Mouse (Mus musculus) E14TG2a.4 (cell line): ENCODE results near the gene Ptprq.
A peak's percentile ranks its signal among the peaks of the same experiment; 100 is the strongest.

ENCODE experiments used
- H3K27me3 ChIP-seq: 2 replicates; pipeline ENCODE4 v1.6.1; 2014; ENCODE audit warnings: low read length, control low read depth; ENCODE audit not compliant: insufficient read depth
- H3K36me3 ChIP-seq: 2 replicates; pipeline ENCODE4 v1.6.1; 2014; ENCODE audit warnings: low read length, control low read depth; ENCODE audit not compliant: insufficient read depth
- H3K4me1 ChIP-seq: replicated peaks from 2 replicates; pipeline ENCODE4 v1.6.1; 2014; ENCODE audit warnings: low read depth, low read length, control low read depth
- H3K4me3 ChIP-seq: replicated peaks from 2 replicates; pipeline ENCODE4 v1.5.1; 2014; ENCODE audit warnings: mild to moderate bottlenecking, low read length
- H3K9me3 ChIP-seq: 2 replicates; pipeline ENCODE4 v1.6.1; 2014; ENCODE audit warnings: low read length, control low read depth
- CTCF ChIP-seq: conservative IDR thresholded peaks from 2 replicates; pipeline ENCODE4 v1.5.1; 2014; ENCODE audit warnings: low read length
- NANOG ChIP-seq: IDR thresholded peaks from 2 replicates; pipeline ENCODE4 v1.6.1; 2014; ENCODE audit warnings: borderline replicate concordance, low read length, mixed read lengths
- POU5F1 ChIP-seq: IDR thresholded peaks from 2 replicates; pipeline ENCODE4 v1.6.1; 2014; ENCODE audit warnings: low read length, borderline replicate concordance

Ptprq gene

DNA sequence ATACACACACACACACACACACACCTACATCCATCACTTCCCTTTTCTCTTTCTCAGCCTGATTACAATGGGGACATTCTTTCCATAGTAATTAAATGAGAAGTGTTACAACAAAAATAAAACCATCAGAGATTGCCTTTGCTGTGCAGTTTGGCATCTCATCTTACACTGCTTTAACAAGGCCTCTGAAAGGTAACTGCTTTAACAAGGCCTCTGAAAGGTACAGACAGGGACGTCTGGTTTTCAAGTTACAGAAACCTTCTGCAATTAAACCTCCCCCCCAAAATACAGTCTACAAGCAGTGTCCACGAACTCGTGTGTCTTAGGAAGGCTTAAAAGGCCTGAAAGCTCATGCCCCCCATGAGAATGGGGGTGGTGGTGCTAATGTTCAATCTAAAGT, 150.8 kb downstream of the Ptprq start:
- Histone ChIP-seq H3K36me3 (no peaks in the 10 kb centered on the region), H3K4me3 (no peak overlapping the region), H3K27me3 (no peaks in the 10 kb centered on the region), H3K9me3 (no peaks in the 10 kb centered on the region), H3K4me1 (no peaks in the 10 kb centered on the region)
- TF ChIP-seq NANOG (no peak), POU5F1 (no peak), CTCF (no peak)

DNA sequence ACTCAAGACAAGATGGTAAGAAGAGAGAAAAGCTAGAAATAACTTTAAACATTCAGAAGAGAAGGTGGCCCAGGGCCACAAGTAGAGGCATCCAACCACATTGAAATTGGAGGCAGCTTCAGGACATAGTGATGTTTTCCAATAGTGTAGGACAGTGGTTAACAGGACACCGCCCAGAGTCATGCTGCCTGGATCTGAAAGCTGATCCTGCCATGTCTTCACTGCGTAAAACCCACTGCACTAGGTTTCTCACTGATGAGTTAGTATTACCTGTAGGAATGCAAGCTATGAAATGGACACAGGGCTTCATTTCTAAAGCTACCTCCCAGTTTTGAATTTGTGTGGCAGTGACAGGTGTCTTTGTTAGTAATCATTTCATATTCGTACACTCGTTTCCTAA, 151.6 kb downstream of the Ptprq start:
- TF ChIP-seq NANOG, result no peak
- no peak for TF ChIP-seq POU5F1
- no peak for TF ChIP-seq CTCF
- no peaks in the 10 kb centered on the region for H3K4me1 ChIP-seq

DNA sequence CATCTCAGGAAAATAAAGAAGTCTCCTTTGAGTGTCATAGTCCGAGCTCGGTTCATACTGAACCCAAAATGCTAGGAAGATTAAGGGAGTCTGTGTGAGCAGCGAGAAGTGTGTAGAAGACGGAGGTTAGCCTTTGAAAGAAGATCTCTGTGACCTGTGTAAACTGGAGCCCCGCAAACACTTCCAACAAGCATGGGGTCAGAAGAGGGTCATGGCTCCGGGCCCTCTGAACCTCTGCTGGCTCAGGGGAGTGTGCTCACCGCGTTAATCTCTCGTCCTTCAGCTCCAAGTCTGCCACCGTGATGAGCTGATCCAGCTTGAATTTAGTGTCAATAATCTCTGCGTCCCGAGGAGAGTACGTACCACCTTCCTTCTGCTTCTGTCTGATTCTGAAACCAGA, 157.0 kb downstream of the Ptprq start:
- no peaks in the 10 kb centered on the region for H3K36me3 ChIP-seq
- H3K4me1 ChIP-seq, result 0 out of 2 replicates have a peak, but pooled peaks cover 4% of the 10 kb centered on the region
- no peak for TF ChIP-seq POU5F1
- TF ChIP-seq NANOG, result no peak
- TF ChIP-seq CTCF, result no peak
- no peaks in the 10 kb centered on the region for H3K27me3 ChIP-seq
- H3K4me3 ChIP-seq, result no peak overlapping the region
- H3K9me3 ChIP-seq, result no peaks in the 10 kb centered on the region

More for the DNA sequence above, 151.6 kb downstream of the Ptprq start:
- Histone ChIP-seq H3K9me3 (no peaks in the 10 kb centered on the region), H3K36me3 (no peaks in the 10 kb centered on the region), H3K27me3 (no peaks in the 10 kb centered on the region), H3K4me3 (no peak overlapping the region)

DNA sequence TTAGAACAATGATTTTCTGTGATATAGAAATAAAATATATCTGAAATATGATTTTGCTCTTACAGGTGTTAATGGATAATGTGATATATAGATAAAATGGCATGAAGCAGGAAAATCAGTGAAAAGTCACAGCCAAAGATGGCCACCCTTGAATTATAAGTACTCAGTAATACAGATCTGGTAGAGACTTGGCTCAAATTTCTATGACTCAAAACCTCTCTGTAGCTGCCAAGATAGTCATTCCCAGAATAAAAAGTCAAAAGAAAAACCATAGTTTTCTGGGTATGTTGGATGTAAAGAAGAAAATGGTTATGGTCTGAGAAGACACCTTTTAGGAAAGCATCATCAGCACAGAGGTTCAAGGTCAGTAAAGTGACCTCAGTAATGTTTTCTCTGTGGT, 159.0 kb downstream of the Ptprq start:
- no peaks in the 10 kb centered on the region for H3K36me3 ChIP-seq
- H3K27me3 ChIP-seq, result no peaks in the 10 kb centered on the region
- 0 out of 2 replicates have a peak, but pooled peaks cover 4% of the 10 kb centered on the region for H3K4me1 ChIP-seq
- TF ChIP-seq POU5F1, result no peak
- no peak for TF ChIP-seq CTCF
- no peak for TF ChIP-seq NANOG
- no peak overlapping the region for H3K4me3 ChIP-seq
- H3K9me3 ChIP-seq, result no peaks in the 10 kb centered on the region

DNA sequence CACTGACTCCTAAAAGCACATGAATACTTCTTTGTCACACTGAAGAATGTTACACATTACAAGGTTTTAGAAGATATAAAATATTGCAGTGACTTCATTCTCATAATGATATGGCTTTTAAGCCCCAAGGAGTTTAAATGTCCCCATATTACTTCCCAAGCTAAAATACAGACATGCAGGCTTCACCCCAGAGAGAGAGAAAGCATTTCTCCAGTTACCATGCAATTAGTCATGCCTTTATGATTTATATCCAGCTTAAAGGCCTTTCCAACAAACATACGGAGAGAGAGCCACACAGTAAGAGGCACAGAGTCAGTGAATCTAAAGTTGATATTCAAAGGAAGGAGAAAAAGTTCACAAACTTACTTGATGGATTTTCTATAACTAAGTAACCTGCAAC, 176.8 kb downstream of the Ptprq start:
- H3K4me3 ChIP-seq, result no peak overlapping the region
- H3K9me3 ChIP-seq, result no peaks in the 10 kb centered on the region
- no peaks in the 10 kb centered on the region for H3K4me1 ChIP-seq
- H3K36me3 ChIP-seq, result no peaks in the 10 kb centered on the region
- no peaks in the 10 kb centered on the region for H3K27me3 ChIP-seq
- TF ChIP-seq POU5F1 (no peak), CTCF (no peak), NANOG (no peak)

DNA sequence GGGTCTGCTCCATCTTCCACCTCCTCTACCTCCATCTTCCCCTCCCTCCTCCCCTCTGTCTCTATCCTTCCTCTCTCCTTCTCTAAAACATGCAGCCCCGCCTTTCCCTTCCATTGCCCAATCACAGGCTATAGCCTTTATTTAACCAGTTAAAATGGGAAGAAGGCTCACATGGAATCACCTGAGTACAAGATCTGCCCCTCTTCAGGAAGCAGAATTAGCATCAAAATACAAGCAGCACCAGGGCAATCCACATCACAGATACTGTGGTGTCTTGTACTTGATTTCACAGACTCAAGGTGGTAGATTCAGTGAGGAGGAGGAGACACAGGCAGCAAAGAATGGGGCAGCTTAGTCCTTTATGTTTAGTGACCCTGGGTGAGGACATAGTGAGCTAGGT, 191.1 kb downstream of the Ptprq start:
- Histone ChIP-seq H3K4me3 (no peak overlapping the region), H3K36me3 (no peaks in the 10 kb centered on the region), H3K9me3 (no peaks in the 10 kb centered on the region), H3K4me1 (peaks cover 17% of the 10 kb centered on the region), H3K27me3 (no peaks in the 10 kb centered on the region)
- TF ChIP-seq NANOG, result peak; percentile 65; the same call in 1 of the 2 replicates
- TF ChIP-seq CTCF, result no peak

DNA sequence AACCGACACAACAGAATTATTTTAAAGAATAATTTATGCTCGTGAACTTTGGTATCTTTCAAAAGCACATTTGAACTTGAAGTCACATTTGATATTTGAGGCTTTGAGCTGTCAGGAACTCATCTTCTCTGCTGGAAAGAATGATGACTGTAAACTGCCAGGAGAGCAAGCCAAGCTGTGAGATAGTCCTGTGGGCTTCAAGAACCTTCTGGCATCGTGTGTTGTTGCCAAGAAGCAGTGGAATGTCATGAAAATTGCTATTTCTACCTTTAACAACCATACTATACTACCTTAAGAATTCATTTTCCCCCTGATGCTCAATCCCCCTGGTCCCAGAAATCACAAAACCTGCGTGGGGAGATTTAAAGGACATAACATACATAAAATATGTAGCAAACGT, 200.6 kb downstream of the Ptprq start:
- no peaks in the 10 kb centered on the region for H3K36me3 ChIP-seq
- TF ChIP-seq POU5F1 (no peak), CTCF (no peak), NANOG (no peak)

DNA sequence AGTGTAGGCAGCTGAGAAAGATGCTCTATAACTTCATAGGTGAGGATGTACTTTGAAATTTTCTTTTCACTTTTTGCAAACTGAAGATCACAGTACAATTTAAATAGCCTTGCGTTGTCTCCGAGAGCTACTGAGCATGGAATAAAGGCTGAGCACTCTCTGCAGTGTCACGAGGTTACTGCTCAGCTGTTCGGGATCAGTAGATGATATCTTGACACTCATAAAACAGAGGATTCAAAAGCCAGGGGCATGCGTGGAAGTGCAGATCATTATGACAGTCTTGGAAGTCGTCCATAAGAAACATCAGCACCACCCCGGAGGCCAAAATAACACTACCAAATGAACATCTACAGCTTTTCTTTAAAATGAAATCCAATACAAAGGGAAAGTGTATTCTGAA, 203.2 kb downstream of the Ptprq start:
- Histone ChIP-seq H3K36me3 (no peaks in the 10 kb centered on the region), H3K27me3 (no peaks in the 10 kb centered on the region), H3K4me1 (no peaks in the 10 kb centered on the region), H3K9me3 (no peaks in the 10 kb centered on the region), H3K4me3 (no peak overlapping the region)
- TF ChIP-seq CTCF, result no peak

More for the DNA sequence above, 200.6 kb downstream of the Ptprq start:
- Histone ChIP-seq H3K27me3 (no peaks in the 10 kb centered on the region), H3K4me3 (no peak overlapping the region), H3K9me3 (no peaks in the 10 kb centered on the region), H3K4me1 (no peaks in the 10 kb centered on the region)

DNA sequence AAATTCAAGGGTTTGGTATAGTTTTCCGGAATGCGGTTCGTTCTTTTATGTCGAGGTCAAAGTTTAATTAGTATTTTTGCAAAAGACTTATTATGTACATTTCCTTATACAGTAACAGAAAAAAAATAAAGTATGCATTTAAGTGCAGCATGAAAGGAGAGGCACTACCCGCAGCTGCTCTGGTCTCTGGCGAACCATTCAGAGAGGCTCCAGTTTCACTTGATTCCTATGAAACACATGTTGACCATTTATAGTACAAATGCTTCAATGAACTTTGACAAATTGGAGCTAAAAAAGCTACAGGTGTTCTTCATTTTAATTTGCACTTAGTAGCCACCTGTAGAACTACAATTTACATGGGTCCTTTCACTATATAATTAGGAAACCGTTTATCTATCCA, 205.1 kb downstream of the Ptprq start:
- H3K36me3 ChIP-seq, result no peaks in the 10 kb centered on the region
- H3K9me3 ChIP-seq, result no peaks in the 10 kb centered on the region
- TF ChIP-seq NANOG (no peak), CTCF (no peak), POU5F1 (no peak)
- H3K27me3 ChIP-seq, result no peaks in the 10 kb centered on the region
- no peak overlapping the region for H3K4me3 ChIP-seq
- no peaks in the 10 kb centered on the region for H3K4me1 ChIP-seq

DNA sequence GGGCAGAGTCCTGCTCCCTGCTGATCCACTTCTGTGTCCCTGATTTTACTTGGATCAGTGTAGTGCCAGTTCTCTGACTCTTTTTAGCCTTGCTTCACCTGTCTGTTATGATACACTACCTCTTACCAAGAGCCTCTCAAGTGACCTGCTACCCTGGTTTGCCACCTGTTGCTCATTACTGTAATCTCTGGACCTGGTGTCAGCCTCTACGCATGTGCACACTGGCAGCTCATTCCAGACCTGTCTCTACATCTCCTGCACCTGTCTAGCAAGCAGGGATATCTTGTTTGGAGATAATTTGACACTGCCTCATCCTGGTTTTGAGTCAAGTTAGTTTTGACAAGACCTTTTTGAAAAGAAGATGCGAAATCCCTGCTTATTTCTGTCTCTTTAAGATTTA, 213.5 kb downstream of the Ptprq start:
- Histone ChIP-seq H3K4me1 (no peaks in the 10 kb centered on the region), H3K27me3 (no peaks in the 10 kb centered on the region), H3K9me3 (no peaks in the 10 kb centered on the region), H3K36me3 (no peaks in the 10 kb centered on the region), H3K4me3 (no peak overlapping the region)
- TF ChIP-seq POU5F1 (no peak), NANOG (no peak), CTCF (no peak)
